Mouse (Mus musculus) myocyte (in vitro differentiated cells): ENCODE data around the gene Tmem205.

Experiments
- CEBPB ChIP-seq: IDR thresholded peaks from 2 replicates; pipeline ENCODE4 v1.6.1; 2011; ENCODE audit warnings: mild to moderate bottlenecking, moderate library complexity; ENCODE audit not compliant: poor library complexity, insufficient read depth, severe bottlenecking
- E2F4 ChIP-seq: IDR thresholded peaks from one replicate; pipeline ENCODE4 v1.6.1; 2011; ENCODE audit warnings: mild to moderate bottlenecking, control low read depth, moderate library complexity; ENCODE audit not compliant: insufficient read depth
- MAX ChIP-seq: IDR thresholded peaks from one replicate; pipeline ENCODE4 v1.6.1; 2011; ENCODE audit warnings: low read depth, mild to moderate bottlenecking, control low read depth
- MYOD1 ChIP-seq, 3 experiments: IDR thresholded peaks; one replicate each; pipeline ENCODE4 v1.6.1; 2011; ENCODE audit warnings: control low read depth in 2 of 3, low read depth in 2 of 3, mild to moderate bottlenecking in 2 of 3, moderate library complexity in 1 of 3; ENCODE audit not compliant: insufficient read length in 2 of 3, control insufficient read depth in 1 of 3
- MYOG ChIP-seq, 3 experiments: IDR thresholded peaks; one replicate each; pipeline ENCODE4 v1.6.1; 2011; ENCODE audit warnings: control low read depth in 2 of 3, low read depth in 2 of 3, mild to moderate bottlenecking in 2 of 3; ENCODE audit not compliant: insufficient read length in 2 of 3, control insufficient read depth in 1 of 3, insufficient read depth in 1 of 3
- POLR2A ChIP-seq: IDR thresholded peaks from one replicate; pipeline ENCODE4 v1.6.1; 2011; ENCODE audit warnings: low read depth, mild to moderate bottlenecking, control low read depth, moderate library complexity; ENCODE audit not compliant: insufficient read length
- POLR2AphosphoS2 ChIP-seq: IDR thresholded peaks from one replicate; pipeline ENCODE4 v1.6.1; 2011; ENCODE audit warnings: low read depth, control low read depth; ENCODE audit not compliant: insufficient read length
- REST ChIP-seq: IDR thresholded peaks from one replicate; pipeline ENCODE4 v1.6.1; 2011; ENCODE audit warnings: mild to moderate bottlenecking, control low read depth, moderate library complexity; ENCODE audit not compliant: insufficient read depth, insufficient read length
- SRF ChIP-seq: IDR thresholded peaks from one replicate; pipeline ENCODE4 v1.6.1; 2011; ENCODE audit warnings: low read depth; ENCODE audit not compliant: control insufficient read depth, insufficient read length
- TCF12 ChIP-seq: IDR thresholded peaks from one replicate; pipeline ENCODE4 v1.6.1; 2011; ENCODE audit warnings: mild to moderate bottlenecking, control low read depth; ENCODE audit not compliant: poor library complexity, insufficient read depth, severe bottlenecking
- TCF3 ChIP-seq: IDR thresholded peaks from one replicate; pipeline ENCODE4 v1.6.1; 2011; ENCODE audit warnings: low read depth, control low read depth; ENCODE audit not compliant: insufficient read length
- USF1 ChIP-seq: IDR thresholded peaks from one replicate; pipeline ENCODE4 v1.6.1; 2011; ENCODE audit warnings: low read depth, mild to moderate bottlenecking, control low read depth, moderate library complexity

DNA sequence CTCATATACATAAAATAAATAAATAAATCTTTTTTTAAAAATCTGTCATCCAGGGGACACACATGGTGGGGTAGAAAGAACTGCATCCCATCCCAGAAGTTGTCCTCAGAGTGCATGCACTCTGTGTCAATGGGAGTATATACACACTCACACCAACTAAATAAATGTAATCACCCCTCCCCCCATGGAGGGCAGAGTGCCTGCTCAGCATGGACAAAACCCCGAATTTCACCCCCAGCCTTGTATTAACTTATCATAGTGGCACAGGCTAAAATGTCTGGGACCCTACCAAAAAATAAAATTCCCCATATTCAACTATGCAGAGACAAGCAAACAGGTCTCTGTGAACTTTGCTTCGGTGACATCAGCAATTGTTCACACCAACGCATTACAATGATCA, 27.3 kb upstream of the Tmem205 start:
- no peak for TF ChIP-seq CEBPB
- TF ChIP-seq POLR2AphosphoS2 = no peak
- TF ChIP-seq POLR2A = no peak
- no peak for TF ChIP-seq E2F4
- no peak for TF ChIP-seq USF1
- TF ChIP-seq MYOD1 (IDR thresholded peaks at IDR 0.05; ENCODE audit: control insufficient read depth in 1 of 3, insufficient read length in 2 of 3, low read depth in 2 of 3) = no peak
- TF ChIP-seq TCF12 = no peak
- TF ChIP-seq MAX = no peak
- TF ChIP-seq TCF3 = no peak
- TF ChIP-seq REST = no peak
- TF ChIP-seq SRF = no peak
- no peak for TF ChIP-seq MYOG (IDR thresholded peaks at IDR 0.05; ENCODE audit: control insufficient read depth in 1 of 3, insufficient read depth in 1 of 3, insufficient read length in 2 of 3, low read depth in 2 of 3)
